Mouse (Mus musculus) induced T-regulatory cell, adult 2 months (primary cell): ENCODE results near the gene Fam189a2.

Experiments used
- DNase-seq: peaks from one replicate; pipeline ENCODE4 v3.0.0-alpha.2; 2012; ENCODE audit warnings: low read depth

Fam189a2 gene

DNA sequence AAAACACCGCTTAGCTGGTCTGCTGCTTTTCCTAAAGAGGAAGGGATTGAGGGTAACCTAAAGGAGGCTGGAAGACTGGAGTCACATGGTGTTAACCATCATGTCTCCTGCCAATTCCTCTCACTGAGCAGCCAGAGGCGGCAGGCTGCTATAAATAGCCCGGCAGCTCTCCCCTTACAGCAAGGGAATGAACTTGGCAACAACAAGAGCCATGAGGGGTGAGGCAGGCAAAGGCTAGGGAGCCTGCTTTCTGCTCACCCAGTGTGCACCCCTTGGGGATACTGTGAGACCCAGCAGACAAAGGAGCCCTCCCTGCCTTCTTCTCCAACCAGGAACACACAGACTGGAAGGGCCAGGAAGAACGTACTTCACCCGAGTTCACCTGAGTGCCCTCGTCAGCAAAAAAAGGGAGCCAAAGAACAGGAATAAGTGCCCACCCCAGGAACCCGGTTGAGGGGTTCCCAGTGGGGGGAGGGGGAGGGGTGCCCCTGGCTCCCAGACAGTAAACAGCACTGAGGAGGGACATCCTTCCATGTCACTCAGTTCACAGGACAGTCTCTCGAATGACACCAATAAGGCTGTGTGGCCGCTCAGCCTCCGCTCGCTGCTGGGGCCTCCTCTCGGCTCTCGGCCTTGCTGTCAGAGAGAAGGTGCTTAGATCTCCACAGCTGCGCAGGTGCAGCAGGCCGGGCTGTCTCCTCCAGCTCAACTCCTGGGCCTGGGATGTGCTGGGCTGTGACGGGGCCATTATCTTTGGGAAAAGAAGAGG is 57.8 kb downstream of the Fam189a2 start:
- no peak for DNase-seq

DNA sequence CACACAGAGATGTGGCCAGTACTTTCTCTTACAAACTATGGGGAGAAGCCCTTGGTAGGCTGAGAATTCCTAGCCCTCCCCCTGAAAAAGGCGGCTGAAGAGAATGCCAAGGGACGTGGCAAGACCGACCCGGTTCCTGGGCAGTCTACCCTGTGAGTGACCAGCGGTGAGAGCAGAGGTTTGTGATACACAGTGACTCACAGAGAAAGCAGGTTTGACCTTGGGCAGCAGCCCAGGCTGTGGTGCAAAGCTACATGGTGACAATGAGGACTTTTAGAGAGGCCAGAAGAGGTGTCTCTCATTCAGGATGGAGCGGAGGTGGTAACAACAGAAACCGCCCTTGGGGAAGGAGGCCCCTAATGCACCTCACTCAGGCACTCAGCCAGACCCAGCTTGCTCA is 59.4 kb downstream of the Fam189a2 start:
- no peak for DNase-seq

DNA sequence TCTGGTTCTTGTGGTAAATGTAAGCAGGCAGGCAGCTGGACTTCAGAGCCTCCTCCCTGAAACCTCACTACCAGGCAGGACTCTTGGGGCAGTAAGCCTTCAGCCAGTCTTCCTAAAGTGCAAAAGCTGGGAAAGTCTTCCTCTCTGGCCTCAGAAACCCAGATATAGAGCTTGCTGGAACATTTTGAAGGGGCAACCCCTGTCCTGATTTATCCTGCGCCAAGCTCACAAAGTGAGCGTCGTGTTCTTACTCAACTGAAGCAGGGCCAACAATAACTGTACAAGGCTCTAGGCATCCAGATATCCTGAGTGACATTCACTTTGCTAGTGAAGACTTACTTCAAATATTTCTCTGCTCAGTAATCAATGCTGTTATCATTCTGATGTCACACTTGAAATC is 60.4 kb downstream of the Fam189a2 start:
- DNase-seq, result no peak

DNA sequence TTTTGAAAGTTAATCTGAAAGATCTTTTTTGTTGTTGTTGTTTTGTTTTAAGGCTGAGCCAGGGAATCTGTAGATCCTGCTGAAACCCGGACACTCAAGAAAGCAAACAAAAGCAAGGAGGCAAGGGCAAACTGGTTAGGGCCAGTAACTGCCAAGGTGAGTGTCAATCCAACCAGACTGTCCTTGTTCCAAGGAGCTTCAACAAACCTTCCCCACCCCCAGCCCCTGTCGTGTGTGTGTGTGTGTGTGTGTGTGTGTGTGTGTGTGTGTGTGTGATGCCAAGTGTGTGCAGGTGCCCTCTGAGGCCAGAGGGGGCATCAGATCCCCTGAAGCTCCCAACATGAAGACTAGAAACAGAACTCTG is 62.0 kb downstream of the Fam189a2 start:
- DNase-seq, result no peak

DNA sequence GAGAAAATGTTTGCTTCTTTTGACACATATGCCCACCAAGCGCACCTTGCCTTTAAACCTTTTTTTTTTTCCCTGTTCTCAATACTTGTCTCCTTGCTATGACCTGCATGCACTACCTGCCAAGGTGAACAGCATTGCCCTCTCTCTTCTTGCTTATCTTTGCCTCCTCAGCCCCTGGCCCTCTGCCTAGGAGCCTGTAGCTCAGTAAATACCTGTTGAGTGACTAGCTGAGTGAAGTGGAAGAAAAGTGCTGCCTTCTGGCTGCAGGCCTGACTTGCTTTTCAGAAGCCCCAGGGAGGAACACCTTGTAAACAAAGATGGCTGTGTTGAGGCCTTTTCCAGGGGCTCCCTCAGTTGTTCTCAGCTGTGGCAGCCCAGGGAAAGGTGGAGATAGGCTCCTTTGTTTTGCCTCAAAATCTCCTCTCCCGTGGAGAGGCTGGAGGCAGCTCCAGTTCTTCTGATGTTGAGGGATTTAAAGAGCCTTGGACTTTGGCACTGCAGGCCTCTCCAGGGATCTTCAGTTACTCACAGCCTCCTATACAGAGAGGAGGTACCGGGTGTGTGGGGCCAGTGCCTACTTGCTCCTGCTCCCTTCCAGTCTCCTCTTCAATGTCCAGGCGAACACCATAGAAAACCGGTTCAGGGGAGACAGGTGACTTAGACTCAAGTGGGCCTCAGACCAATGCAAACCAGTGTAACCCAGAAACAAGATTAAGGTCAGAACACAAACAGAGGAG is 62.5 kb downstream of the Fam189a2 start:
- no peak for DNase-seq

DNA sequence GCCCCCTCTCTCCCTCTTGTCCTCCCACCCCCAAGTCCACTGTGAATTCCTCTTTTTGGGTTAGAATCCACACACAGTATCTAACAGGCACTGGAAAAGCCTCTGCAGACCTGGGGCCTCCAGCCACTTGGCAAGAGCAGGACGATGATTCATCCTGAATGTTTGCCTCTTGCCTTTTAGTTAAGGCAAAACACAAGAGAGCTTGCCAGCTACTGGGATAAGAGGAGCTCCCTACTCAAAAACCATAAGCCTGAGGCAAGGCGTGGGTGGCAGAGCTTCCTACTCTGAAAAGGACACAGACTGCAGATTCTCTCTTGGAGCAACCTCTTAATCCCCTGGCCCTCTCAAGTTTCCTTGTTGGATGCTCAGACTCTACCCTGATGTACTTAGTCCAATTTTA is 63.7 kb downstream of the Fam189a2 start:
- no peak for DNase-seq

DNA sequence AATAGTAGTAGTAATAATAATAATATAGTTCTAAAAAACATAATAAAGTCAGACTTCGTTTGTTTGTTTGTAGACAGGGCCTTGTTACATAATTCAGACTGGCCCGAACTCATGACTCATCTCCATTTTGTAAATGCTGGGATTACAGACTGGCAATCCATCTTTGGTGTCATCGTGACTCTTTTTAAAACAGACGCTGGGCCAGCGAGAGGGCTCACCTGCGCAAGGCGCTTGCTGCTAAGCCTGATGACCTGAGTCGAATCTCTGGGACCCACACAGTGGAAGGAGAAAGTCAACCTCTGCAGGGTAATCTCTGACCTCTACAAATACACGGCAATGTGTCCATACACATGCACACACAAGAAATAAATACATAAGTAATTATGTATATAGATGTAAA is 64.4 kb downstream of the Fam189a2 start:
- no peak for DNase-seq

DNA sequence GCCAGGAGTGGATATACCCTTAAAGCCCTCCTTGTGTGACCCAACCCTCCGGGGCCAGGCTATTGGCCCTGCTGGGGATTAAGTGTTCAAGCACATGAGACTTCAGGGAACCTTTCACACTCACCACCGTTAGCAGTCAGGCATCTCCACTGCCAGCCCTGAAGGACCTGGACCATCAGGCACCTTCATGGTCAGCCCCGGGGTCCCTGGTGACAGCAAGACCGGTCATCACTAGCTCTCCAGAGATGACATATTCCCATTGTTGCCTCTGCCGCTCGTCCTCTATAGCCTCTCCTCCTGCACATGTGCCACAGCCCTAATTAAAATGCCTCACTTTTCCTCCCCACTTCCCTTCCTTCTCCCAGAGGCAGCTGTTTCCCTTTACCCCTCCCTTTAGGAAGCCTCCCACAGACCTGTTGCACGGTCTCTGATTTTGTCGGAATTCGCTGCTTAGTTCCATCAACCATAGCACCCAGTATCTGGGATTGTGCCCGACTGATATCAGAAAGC is 66.4 kb downstream of the Fam189a2 start:
- DNase-seq, result no peak

DNA sequence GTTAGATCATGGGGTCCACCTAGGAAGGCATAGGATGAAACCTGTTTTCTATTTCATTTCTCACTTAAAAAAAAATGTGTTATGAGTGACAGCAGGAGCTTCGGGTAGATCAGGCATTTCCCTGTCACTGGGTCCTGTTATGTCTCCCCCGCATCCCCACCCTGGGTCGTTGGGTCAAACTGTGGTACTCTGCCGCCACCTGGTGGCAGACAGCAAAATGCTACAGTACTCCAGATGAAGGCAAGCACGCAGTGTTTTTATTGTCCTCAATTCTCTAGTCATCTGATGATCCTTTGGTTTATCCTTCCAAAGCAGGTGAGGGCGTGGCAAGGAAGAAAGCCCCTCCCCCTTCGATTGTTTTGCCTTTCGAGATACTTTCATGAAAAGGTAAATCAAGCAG is 69.3 kb downstream of the Fam189a2 start:
- peak; percentile 45 for DNase-seq

DNA sequence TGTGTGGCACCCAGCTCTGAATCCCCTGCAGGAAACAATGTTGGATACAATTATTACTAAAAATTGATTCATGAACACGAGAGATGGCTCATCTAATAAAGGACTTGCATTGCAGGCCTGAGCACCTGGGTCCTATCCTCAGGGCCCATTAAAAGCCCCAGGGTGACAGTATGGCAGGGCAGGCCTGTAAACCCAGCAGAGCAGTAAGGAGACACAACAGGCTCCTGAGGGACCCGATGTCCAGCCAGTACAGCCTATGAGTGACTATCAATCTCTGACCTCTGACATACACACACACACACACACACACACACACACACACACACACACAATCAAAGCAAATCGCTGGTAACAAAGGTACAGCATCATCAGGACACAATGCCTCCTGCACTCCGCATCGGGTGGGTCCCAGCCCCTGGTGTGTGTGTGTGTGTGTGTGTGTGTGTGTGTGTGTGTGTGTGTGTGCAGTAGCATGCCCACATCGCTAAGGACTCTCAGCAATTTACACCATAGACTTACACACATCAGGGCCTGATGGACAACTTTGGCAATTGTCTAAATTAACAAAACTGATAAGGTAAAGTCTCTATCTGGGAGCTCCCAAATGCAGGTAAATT is 69.9 kb downstream of the Fam189a2 start:
- DNase-seq, result no peak

DNA sequence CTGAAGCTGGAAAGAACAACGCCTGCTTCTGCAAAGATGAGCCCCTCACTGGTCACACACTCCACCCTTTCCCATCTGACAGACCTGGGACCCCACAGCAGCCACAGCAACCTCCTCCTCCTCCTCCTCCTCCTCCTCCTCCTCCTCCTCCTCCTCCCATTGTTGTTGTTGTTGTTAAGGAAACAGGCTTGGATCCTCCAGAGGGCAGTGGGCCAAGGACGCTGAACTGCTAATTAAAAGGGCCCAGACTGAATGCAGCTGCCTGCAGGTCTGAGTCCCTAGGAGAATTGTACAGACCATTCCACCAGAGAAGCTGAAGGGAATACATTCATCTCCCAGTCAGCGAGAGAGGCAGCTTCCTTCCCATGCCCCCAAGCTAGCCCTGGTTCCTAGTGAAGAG is 70.5 kb downstream of the Fam189a2 start:
- DNase-seq, result no peak

DNA sequence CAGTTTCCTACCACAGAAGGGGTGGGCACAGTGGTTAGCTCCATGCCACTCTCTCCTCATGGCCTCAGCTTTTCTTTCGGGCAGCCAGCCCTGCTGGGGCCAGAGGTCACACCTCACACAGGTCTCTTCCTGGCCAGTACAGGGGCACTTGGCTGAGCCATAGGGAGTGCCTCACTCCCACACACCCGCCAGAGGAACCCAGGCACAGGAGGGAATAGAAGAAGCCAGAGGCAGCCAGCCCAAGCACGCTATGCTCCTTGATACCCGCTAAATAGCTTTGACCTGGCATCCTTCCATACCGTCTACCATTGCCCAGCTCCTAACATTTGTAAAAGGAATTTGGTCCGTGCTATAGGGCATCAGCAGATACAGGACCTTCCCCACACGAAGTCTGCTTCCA is 70.9 kb downstream of the Fam189a2 start:
- DNase-seq, result no peak

DNA sequence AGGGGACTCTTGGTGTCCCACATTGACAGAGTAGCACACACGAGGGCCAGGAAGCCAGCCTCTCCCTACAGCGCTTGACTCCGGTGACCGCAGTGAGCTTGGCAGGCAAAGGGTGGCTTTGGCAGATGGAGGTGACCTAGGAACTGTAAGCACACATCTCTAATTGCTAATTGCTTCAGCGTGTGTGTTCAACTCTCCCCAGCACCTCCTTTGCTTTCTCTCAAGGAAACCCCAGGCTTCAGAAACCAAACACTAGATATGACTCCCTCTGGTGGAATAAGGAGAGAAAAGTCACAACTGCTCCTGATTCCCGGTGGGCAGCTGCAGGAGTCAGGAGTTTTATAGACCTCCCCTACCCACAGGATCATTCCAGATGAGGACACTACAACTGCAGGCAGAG is 71.9 kb downstream of the Fam189a2 start:
- DNase-seq, result no peak

DNA sequence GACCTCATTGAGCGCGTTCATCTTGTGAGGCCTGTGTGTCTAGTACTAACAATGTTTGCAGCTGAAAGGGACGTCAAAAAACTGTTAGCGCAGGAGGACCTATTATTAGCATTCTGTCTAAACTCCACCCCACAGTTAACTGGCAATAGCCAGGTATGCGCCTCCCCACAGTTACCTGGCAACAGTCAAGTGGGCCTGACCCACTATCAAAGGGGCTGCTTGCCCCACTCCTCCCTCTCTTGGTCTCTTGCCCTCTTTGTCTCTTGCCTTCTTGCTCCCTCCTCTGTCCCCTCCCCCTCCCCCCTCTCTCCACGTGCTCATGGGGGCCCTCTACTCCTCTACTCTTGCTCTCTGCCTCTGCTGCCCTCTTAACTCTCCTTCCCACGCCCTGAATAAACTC is 73.3 kb downstream of the Fam189a2 start:
- DNase-seq, result no peak

DNA sequence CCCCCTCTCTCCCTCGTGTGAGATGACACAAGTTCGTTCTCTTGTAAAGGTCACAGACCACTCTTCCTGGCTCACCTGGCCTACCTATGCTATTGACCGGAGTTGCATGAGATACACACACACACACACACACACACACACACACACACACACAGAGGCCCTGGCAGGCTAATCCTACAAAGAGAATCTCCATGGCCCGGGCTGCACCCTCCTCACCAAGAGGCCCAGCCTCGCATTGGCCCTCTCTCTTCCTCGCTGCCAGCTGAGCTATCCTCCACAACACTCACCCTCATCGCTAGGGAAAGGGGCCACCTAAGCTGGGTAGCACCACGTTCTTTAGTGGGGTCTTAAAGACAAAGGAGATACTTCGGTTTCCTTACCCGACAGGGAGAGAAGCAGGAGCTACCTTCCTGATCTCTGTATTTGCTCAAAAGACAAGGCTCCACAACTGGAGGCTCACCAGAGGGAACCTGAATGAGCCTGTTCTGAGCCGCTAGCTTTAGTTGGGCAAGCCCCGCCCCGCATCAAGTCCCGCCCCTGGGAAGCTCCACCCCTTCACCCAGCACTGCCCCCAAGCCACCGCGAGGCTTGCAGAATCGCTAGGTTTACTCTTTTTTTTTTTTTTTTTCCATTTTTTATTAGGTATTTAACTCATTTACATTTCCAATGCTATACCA is 74.4 kb downstream of the Fam189a2 start:
- DNase-seq, result no peak

DNA sequence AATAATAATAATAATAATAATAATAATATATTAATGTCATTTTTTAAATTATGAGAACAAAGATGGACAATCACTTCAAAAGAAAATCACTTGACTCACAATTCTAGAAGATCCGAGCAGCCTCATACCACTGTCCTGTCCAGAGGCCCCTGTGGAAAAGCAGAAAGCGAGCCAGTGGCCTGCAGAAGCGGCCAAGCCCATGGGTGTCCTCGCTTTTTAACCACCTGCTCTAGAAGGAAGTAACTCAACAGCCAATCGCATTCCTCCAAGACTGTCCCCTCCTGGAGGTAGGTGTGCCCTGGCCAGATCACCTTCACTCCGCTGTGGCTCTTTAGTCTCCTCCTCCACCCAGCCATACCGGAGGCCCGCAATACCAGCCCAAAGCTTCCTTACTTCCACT is 75.4 kb downstream of the Fam189a2 start:
- no peak for DNase-seq

DNA sequence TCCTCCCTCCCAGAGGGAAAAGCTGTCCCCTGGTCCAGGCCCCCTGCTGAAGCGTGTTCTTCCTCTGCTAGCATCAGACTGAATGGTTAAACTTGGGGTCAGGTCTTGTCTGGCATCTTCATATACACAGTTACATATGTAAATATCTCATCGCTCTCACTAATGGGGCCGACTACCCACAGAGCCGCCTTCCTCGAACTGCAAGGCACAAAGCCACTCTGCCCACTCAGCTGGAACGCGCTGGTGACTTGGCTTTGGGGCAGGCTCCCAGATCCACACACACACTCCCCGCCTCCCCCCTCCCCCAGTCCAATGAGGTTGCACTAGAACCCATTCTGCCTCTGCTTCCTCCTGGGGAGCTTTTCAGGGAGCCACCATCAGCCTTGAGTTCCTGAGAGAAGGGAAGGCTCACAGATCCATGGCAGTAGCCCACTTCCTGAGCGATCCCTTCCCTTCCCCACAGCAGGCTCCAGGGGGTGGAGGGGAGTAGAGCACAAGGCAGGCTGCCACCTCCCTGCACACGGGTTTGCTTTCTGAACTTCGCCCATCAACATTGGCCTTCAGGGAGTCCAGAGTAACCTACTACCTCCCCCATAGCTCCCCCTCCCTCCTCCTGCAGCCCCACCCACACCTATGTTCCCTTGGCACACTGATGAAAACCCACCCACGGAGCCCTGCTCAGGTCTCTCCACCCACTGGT is 82.4 kb downstream of the Fam189a2 start:
- DNase-seq, result no peak

DNA sequence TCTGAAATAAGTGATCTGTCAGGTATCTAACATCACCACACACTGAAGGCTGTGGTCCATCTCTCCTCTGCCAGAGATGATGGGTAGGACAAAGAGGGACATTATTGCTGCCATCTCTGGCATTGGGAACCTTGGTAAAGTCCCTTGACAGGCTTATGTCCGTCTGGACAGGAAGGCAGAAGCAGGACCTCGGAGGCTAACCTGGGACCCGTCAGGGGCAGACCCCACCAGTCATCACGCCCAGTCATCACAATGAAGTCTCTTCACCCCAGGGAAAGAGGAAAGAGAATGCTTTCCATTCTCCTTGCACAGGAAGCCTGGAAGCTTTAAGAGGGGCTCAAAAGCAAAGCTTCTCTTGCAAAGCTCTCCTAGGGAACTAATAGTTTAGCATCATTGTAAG is 82.9 kb downstream of the Fam189a2 start:
- no peak for DNase-seq

DNA sequence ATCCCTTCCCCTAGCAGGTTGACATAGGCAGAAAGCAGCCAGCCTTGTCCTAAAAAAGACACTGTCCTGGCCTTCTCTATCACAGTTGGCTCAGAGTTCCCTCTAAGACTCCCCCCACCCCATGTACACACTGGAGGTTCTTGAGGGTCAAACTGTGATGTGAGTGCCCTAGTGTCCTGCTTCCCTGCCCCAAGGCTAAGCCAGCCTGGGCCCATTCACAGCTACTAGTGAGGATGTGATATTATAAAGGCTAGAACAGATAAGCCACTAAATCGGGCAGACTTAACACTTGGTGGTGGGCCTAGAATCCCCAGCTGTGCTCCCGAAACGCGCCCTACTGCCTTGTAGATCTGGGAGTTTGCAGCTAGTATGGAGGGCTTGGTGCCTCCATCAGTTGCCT is 84.1 kb downstream of the Fam189a2 start:
- no peak for DNase-seq

DNA sequence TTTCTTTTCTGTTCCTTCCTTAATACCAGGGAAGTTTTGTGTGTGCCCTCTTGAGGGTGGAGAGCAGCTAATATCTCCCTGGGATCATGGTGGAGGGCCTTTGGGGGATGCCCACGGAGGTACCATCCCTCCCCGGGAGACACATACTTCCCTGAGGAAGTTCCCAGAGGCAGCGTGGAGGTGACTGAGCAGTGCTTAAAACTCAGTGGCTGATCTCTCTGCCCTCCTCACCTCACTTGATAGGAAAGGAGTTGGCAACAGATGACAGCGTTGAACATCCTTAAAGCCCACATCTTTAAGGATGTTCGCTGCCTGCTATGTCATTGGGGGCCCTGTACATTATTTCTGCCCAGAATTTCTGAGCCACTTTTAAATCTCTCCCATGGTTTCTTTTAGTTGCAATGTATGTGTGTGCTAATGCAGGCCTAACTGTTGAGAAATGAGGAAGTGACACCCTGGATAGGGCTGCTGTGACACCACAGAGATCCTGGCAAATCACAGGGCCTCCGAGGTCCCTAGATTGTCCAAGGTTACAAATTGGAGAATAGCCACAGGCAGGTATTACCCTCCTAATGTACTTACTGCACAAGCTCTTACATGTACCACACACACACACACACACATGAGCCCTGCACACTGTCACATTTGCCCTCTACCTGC is 84.7 kb downstream of the Fam189a2 start:
- DNase-seq, result no peak

DNA sequence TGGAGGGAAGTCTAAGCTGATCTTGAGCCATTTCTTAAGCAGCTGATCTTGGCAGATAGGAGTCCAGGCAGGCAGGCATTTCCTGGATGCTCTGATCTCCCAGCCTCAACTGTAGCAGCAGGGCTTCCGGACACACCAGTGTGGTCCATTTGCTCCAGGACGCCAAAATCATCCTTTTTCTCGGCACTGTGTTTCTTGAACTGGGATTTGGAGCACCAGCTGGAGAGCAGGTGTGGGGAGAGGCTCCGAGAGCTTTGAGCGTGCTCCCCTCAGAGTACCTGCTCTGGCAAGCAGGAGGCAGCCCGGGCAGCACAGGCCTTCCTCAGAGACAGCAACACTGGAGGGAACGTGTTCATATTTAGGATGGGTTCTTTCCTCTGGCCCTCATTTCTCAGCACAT is 87.9 kb downstream of the Fam189a2 start:
- no peak for DNase-seq
